Mouse (Mus musculus) kidney, adult 2 months (tissue): Measurements from ENCODE around the gene Eml3.

Source experiments
- CTCF ChIP-seq: fragments of 200-500 bp; conservative IDR thresholded peaks from 2 replicates; pipeline ENCODE4 v1.5.1; 2011; ENCODE audit warnings: low read depth, mild to moderate bottlenecking, control low read depth, low read length, moderate library complexity, mixed read lengths; ENCODE audit not compliant: insufficient read depth, insufficient read length
- POLR2A ChIP-seq: fragments of 200-500 bp; IDR thresholded peaks from one replicate; pipeline ENCODE4 v1.6.1; 2011; ENCODE audit warnings: low read depth, low read length, control low read depth

- TF ChIP-seq CTCF (no peak), POLR2A (no peak)
Measured at GRCm38 (mm10) chr19:8950190-8950589, 20.8 kb downstream of the Eml3 start.
